Comparison of ENCODE assay signal across 14 mouse cellular contexts in the genomic region with DNA sequence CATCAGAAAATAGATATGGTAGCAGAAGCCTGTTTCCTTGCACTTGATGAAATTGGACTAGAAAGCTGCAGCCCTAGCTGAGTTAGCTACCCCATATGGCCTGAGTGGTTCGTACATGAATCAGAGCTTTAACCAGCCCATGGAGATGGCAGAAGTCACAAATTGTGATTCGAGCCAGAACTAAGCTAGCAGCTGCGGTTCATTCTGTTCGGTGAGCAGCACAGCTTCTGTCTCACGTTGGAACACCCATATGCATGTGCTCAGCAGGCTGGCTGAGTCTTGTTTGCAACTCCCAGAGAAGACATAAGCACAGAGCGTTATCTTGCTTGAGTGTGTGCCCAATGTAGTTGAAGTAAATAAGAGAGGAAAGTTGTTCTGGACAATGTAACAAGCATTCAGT. TPM values are rescaled to one million over a fixed set of nuclear protein-coding genes. Genes with fewer than 3 reads are reported as not detected.
DNase-seq lines count a peak whose midpoint lies in the region; ATAC-seq lines count a peak whose summit lies in the region.
"Had no signal": no experiment of that assay in that cellular context is flagged by ENCODE, and none has a peak within 500 bp of the region (broad histone marks: within the 10 kb centered on the region; RNA-seq: fewer than 3 reads in every experiment).

No protein-coding gene starts in this region.

- 76% methylated on average over 6 of the region's 6 CpGs for WGBS in forebrain, embryonic 15.5 days
- WGBS in forebrain, embryonic 10.5 days: 94% methylated on average over 6 of the region's 6 CpGs

- no peak overlapping the region for H3K9ac ChIP-seq in forebrain, embryonic 15.5 days (replicated peaks)
- H3K9ac ChIP-seq: liver, postnatal 0 days had no signal

- peak; percentile 74 for ATAC-seq in forebrain, embryonic 15.5 days (replicated peaks)
- ATAC-seq: intestine, postnatal 0 days; liver, postnatal 0 days had no signal

- DNase-seq in forebrain, embryonic 10.5 days (ENCODE audit: extremely low spot score, low spot score): no peak
- peak; percentile 41 to 59 for DNase-seq in frontal cortex, postnatal 36 days (ENCODE audit: low spot score in 2 of 2)
- DNase-seq in left cerebral cortex, adult 18-20 months (ENCODE audit: low spot score in 2 of 2): peak; percentile 33 to 36
- DNase-seq in right cerebral cortex, postnatal 36 days (ENCODE audit: low spot score in 2 of 2): peak; percentile 34 to 54
- DNase-seq in kidney, postnatal 36 days: no peak
- no peak for DNase-seq in adrenal gland, postnatal 36 days
- no peak for DNase-seq in adrenal gland, postnatal 25 days
- DNase-seq: heart, adult 18-20 months; heart, postnatal 14 days; liver, postnatal 0 days; thymus, postnatal 14 days had no signal

- H3K27me3 ChIP-seq in forebrain, embryonic 15.5 days: no peaks in the 10 kb centered on the region
- no peaks in the 10 kb centered on the region for H3K27me3 ChIP-seq in forebrain, embryonic 10.5 days (ENCODE audit: poor library complexity, severe bottlenecking)

- no peaks in the 10 kb centered on the region for H3K9me3 ChIP-seq in forebrain, embryonic 15.5 days
- H3K9me3 ChIP-seq in forebrain, embryonic 10.5 days: no peaks in the 10 kb centered on the region

- H3K36me3 ChIP-seq in forebrain, embryonic 15.5 days: no peaks in the 10 kb centered on the region
- H3K36me3 ChIP-seq in forebrain, embryonic 10.5 days (replicated peaks): no peaks in the 10 kb centered on the region
- H3K36me3 ChIP-seq: embryonic facial prominence, embryonic 10.5 days had no signal

- no peaks in the 10 kb centered on the region for H3K4me1 ChIP-seq in forebrain, embryonic 15.5 days
- peaks cover 9% of the 10 kb centered on the region for H3K4me1 ChIP-seq in forebrain, embryonic 10.5 days

- no peak overlapping the region for H3K4me2 ChIP-seq in forebrain, embryonic 15.5 days (replicated peaks)

- H3K4me3 ChIP-seq in forebrain, embryonic 15.5 days: no peak overlapping the region
- H3K4me3 ChIP-seq in forebrain, embryonic 10.5 days: no peak overlapping the region
- H3K4me3 ChIP-seq: embryonic facial prominence, embryonic 10.5 days had no signal

- no peak overlapping the region for H3K27ac ChIP-seq in forebrain, embryonic 15.5 days (replicated peaks)
- H3K27ac ChIP-seq in forebrain, embryonic 10.5 days: no peak overlapping the region
- H3K27ac ChIP-seq: embryonic facial prominence, embryonic 10.5 days had no signal

RNA-seq across cellular contexts. Expression of gene Fam173b, which starts 32.9 kb away (rescaled TPM):
- polyA plus RNA-seq in forebrain, embryonic 15.5 days (2015; fragmentation: Nextera tagmentation; extraction: Ambion mirVana): 10.0 and 11.5 TPM in 2 replicates
- polyA plus RNA-seq in forebrain, embryonic 10.5 days (2016; fragmentation: Nextera tagmentation; extraction: Ambion mirVana): 15.8 and 16.6 TPM in 2 replicates
- 10 to 100 TPM; 11.2 to 11.3 TPM for total RNA-seq in left cerebral cortex, adult 18-20 months (2021)
- 10 to 100 TPM; 22.4 to 25.2 TPM for total RNA-seq in adrenal gland, postnatal 36 days (2021)
- 24.7 and 29.0 TPM in 2 replicates for total RNA-seq in adrenal gland, postnatal 25 days (2021)

RNA-seq across cellular contexts. Expression of gene Cct5, which starts 33.0 kb away (rescaled TPM):
- 543 and 551 TPM in 2 replicates for polyA plus RNA-seq in forebrain, embryonic 15.5 days (2015; fragmentation: Nextera tagmentation; extraction: Ambion mirVana)
- 803 and 810 TPM in 2 replicates for polyA plus RNA-seq in forebrain, embryonic 10.5 days (2016; fragmentation: Nextera tagmentation; extraction: Ambion mirVana)
- total RNA-seq in left cerebral cortex, adult 18-20 months (2021): 100 to 1,000 TPM; 193 to 201 TPM
- 100 to 1,000 TPM; 318 to 346 TPM for total RNA-seq in adrenal gland, postnatal 36 days (2021)
- 301 and 333 TPM in 2 replicates for total RNA-seq in adrenal gland, postnatal 25 days (2021)

Comparison
In these comparisons a context has a peak if more than half of its experiments do, and no peak if none do; other contexts are left out.
1. DNase-seq: peak in frontal cortex, postnatal 36 days (2 of 2), left cerebral cortex, adult 18-20 months (2 of 2) and right cerebral cortex, postnatal 36 days (2 of 2); none in forebrain, embryonic 10.5 days (single experiment), kidney, postnatal 36 days (0 of 2), adrenal gland, postnatal 36 days (0 of 2) and adrenal gland, postnatal 25 days (single experiment).